Mouse (Mus musculus) lung, postnatal 0 days (tissue): Measurements from ENCODE around the gene Arhgap21.

Source experiments
- CTCF ChIP-seq: IDR thresholded peaks from 2 replicates; pipeline ENCODE4 v1.5.1; 2016; ENCODE audit warnings: antibody characterized with exemption, mild to moderate bottlenecking
- EP300 ChIP-seq: IDR thresholded peaks from 2 replicates; pipeline ENCODE4 v1.6.1; 2016; ENCODE audit warnings: antibody characterized with exemption, mild to moderate bottlenecking, control low read depth

DNA sequence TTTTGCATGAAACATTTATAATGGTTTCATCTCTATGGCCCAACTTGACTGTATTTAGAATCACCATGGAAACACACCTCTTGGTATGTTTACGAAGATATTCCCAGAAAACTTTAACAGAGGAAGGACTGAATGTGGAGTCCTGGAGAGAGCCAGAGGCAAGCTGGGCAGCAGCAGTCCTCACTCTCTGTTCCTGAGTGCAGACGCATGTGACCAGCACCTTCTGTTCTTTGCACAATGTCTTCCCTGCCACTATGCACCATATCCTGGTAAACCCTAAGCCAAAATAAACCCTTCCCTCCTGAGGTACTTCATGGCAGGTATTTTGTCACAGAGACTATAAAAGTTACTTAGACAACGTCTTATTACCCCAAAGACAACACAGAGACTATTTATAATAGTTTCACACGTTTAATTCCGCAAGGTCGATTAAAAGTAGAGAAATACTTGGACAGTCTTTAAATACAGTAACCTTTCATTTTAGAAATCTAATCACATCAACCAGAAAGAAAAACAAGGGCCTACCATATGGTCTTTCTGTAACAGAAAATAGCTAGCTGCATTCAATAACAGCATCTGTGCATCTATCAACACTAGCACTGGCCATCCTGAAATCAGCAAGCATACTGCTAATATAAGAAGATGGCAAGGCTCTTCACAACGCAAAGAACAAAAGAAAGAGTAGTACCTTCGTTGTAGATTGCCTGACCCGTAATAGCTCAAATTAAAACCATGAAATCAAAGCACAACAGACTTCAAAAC lies 8.6 kb downstream of the Arhgap21 start:
- TF ChIP-seq EP300 (no peak), CTCF (no peak)
